Mouse (Mus musculus): ENCODE measurements at regions not wholly inside any gene's neighbourhood (a gene's known extent, or its start where the extent isn't known, plus 50 kb on each side); places are given as distances from the start of the nearest gene placed in this dataset.

- TF ChIP-seq CTCF (IDR thresholded peaks at IDR 0.05) (no peak), EP300 (IDR thresholded peaks at IDR 0.05) (no peak)
Observed at GRCm38 (mm10) chr2:17183696-17184095, 547.6 kb downstream of the Nebl start.

All from lung, postnatal 0 days (tissue).